ENCODE assay signal across 28 mouse cellular contexts in genomic region chr4:141791951-141792350, GRCm38 (mm10). TPM values are rescaled to one million over a fixed set of nuclear protein-coding genes. Genes with fewer than 3 reads are reported as not detected.
DNase-seq lines count a peak whose midpoint lies in the region; ATAC-seq and TF ChIP-seq lines count a peak whose summit lies in the region.
"Had no signal": no experiment of that assay in that cellular context is flagged by ENCODE, and none has a peak within 500 bp of the region (broad histone marks: within the 10 kb centered on the region; RNA-seq: fewer than 3 reads in every experiment).

No protein-coding gene starts in this region.

- peaks cover 65% of the 10 kb centered on the region for H3K4me1 ChIP-seq in liver, embryonic 15.5 days (replicated peaks)

- 0 out of 2 replicates have a peak overlapping the region, but pooled peaks have one; percentile 90 for H3K4me2 ChIP-seq in liver, embryonic 15.5 days

- no peak for DNase-seq in layer of hippocampus, adult 2 months (ENCODE audit: low spot score in 2 of 2)
- DNase-seq in layer of hippocampus, postnatal 25 days (ENCODE audit: extremely low spot score in 1 of 2, low spot score in 1 of 2), result no peak
- DNase-seq in brain, adult 2 months (ENCODE audit: low read depth, low spot score), result peak; percentile 83
- peak; percentile 78 for DNase-seq in cerebellum, adult 9-10 months
- DNase-seq in right cerebral cortex, postnatal 14 days, result no peak
- no peak for DNase-seq in adrenal gland, postnatal 25 days
- DNase-seq: adrenal gland, postnatal 10 days; gastrocnemius, postnatal 14 days; heart, adult 2 months; heart, postnatal 36 days; kidney, postnatal 10 days; lung, adult 2 months; lung, postnatal 36 days; thymus, postnatal 4 days had no signal

- H3K27ac ChIP-seq in layer of hippocampus, adult 2 months, result peak overlapping the region; percentile 90
- H3K27ac ChIP-seq in liver, embryonic 15.5 days (replicated peaks), result peak overlapping the region; percentile 98
- H3K27ac ChIP-seq: forebrain, embryonic 13.5 days; limb, embryonic 10.5 days; neural tube, embryonic 12.5 days had no signal

- H3K36me3 ChIP-seq in liver, embryonic 15.5 days (replicated peaks), result peaks cover 23% of the 10 kb centered on the region

- ATAC-seq in liver, embryonic 15.5 days (ENCODE audit: insufficient read depth), result no peak
- ATAC-seq: forebrain, embryonic 13.5 days; intestine, postnatal 0 days; midbrain, embryonic 16.5 days had no signal

- WGBS in liver, embryonic 15.5 days (ENCODE audit: insufficient replicate concordance), result 84% methylated on average over 8 of the region's 8 CpGs

- no peak for TF ChIP-seq CTCF in layer of hippocampus, adult 2 months (conservative IDR thresholded peaks at IDR 0.05)

- H3K4me3 ChIP-seq in layer of hippocampus, adult 2 months, result no peak overlapping the region
- no peak overlapping the region for H3K4me3 ChIP-seq in liver, embryonic 15.5 days (replicated peaks)
- H3K4me3 ChIP-seq: forebrain, embryonic 13.5 days; heart, adult 2 months; hindbrain, embryonic 15.5 days; limb, embryonic 10.5 days; neural tube, embryonic 12.5 days had no signal

- H3K9me3 ChIP-seq in liver, embryonic 15.5 days (replicated peaks), result no peaks in the 10 kb centered on the region
- H3K9me3 ChIP-seq: forebrain, embryonic 13.5 days; hindbrain, embryonic 15.5 days; limb, embryonic 10.5 days; neural tube, embryonic 12.5 days had no signal

- no peak overlapping the region for H3K9ac ChIP-seq in liver, embryonic 15.5 days
- H3K9ac ChIP-seq: forebrain, embryonic 13.5 days; hindbrain, embryonic 15.5 days; neural tube, embryonic 12.5 days had no signal

- H3K27me3 ChIP-seq in liver, embryonic 15.5 days, result no peaks in the 10 kb centered on the region
- H3K27me3 ChIP-seq: forebrain, embryonic 13.5 days; hindbrain, embryonic 15.5 days; neural tube, embryonic 12.5 days had no signal

RNA-seq across cellular contexts. Expression of gene Dnajc16, which starts 1.2 kb away (rescaled TPM):
- 10 to 100 TPM; 45.3 to 45.4 TPM for total RNA-seq in layer of hippocampus, adult 2 months (2021)
- total RNA-seq in layer of hippocampus, postnatal 25 days (2021), result 10 to 100 TPM; 41.5 to 42.0 TPM
- polyA plus RNA-seq in liver, embryonic 15.5 days (2015; fragmentation: Nextera tagmentation; extraction: Ambion mirVana), result 2.0 and 2.2 TPM in 2 replicates
- total RNA-seq in adrenal gland, postnatal 25 days (2021), result 25.3 and 32.2 TPM in 2 replicates

RNA-seq across cellular contexts. Expression of gene Casp9, which starts 1.5 kb away (rescaled TPM):
- 10 to 100 TPM; 25.2 to 25.6 TPM for total RNA-seq in layer of hippocampus, adult 2 months (2021)
- 10 to 100 TPM; 21.6 to 23.4 TPM for total RNA-seq in layer of hippocampus, postnatal 25 days (2021)
- 9.7 and 9.9 TPM in 2 replicates for polyA plus RNA-seq in liver, embryonic 15.5 days (2015; fragmentation: Nextera tagmentation; extraction: Ambion mirVana)
- 21.3 and 32.3 TPM in 2 replicates for total RNA-seq in adrenal gland, postnatal 25 days (2021)

RNA-seq across cellular contexts. Expression of gene Cela2a, which starts 34.0 kb away (rescaled TPM):
- not detected for total RNA-seq in layer of hippocampus, adult 2 months (2021)
- not detected for total RNA-seq in layer of hippocampus, postnatal 25 days (2021)
- 0.14 and 3.3 TPM in 2 replicates for polyA plus RNA-seq in liver, embryonic 15.5 days (2015; fragmentation: Nextera tagmentation; extraction: Ambion mirVana)
- 0.52 TPM in 1 of 2 replicates, not detected in the other for total RNA-seq in adrenal gland, postnatal 25 days (2021)
- total RNA-seq: adrenal gland, postnatal 10 days; gastrocnemius, postnatal 14 days; heart, adult 2 months; heart, postnatal 36 days; layer of hippocampus, adult 8-10 months; left cerebral cortex, adult 18-20 months; megakaryocyte-erythroid progenitor cell, adult 5-6 weeks had no signal
- polyA plus RNA-seq: embryonic facial prominence, embryonic 11.5 days; heart, embryonic 14.5 days; limb, embryonic 10.5 days; neural tube, embryonic 12.5 days had no signal

RNA-seq across cellular contexts. Expression of gene Agmat, which starts 45.5 kb away (rescaled TPM):
- not detected for total RNA-seq in layer of hippocampus, adult 2 months (2021)
- total RNA-seq in layer of hippocampus, postnatal 25 days (2021), result not detected
- 20.5 and 26.2 TPM in 2 replicates for polyA plus RNA-seq in liver, embryonic 15.5 days (2015; fragmentation: Nextera tagmentation; extraction: Ambion mirVana)
- total RNA-seq in adrenal gland, postnatal 25 days (2021), result 45.1 and 50.4 TPM in 2 replicates
- total RNA-seq: layer of hippocampus, adult 8-10 months had no signal
- polyA plus RNA-seq: embryonic facial prominence, embryonic 11.5 days; forebrain, embryonic 13.5 days; limb, embryonic 10.5 days; midbrain, embryonic 16.5 days; neural tube, embryonic 12.5 days had no signal

RNA-seq across cellular contexts. Expression of gene Ctrc, which starts 54.2 kb away (rescaled TPM):
- total RNA-seq in layer of hippocampus, adult 2 months (2021), result not detected
- not detected for total RNA-seq in layer of hippocampus, postnatal 25 days (2021)
- not detected in 2 replicates for polyA plus RNA-seq in liver, embryonic 15.5 days (2015; fragmentation: Nextera tagmentation; extraction: Ambion mirVana)
- total RNA-seq in adrenal gland, postnatal 25 days (2021), result not detected in 2 replicates
- total RNA-seq: adrenal gland, postnatal 10 days; gastrocnemius, postnatal 14 days; heart, adult 2 months; heart, postnatal 36 days; layer of hippocampus, adult 8-10 months; left cerebral cortex, adult 18-20 months; megakaryocyte-erythroid progenitor cell, adult 5-6 weeks had no signal
- polyA plus RNA-seq: cortical plate, adult 2 months; embryonic facial prominence, embryonic 11.5 days; forebrain, embryonic 13.5 days; frontal cortex, adult 2 months; heart, adult 2 months; heart, embryonic 14.5 days; hindbrain, embryonic 15.5 days; intestine, postnatal 0 days; limb, embryonic 10.5 days; lung, adult 2 months; midbrain, embryonic 16.5 days; neural tube, embryonic 12.5 days had no signal

Comparison
In these comparisons a context has a peak if more than half of its experiments do, and no peak if none do; other contexts are left out.
1. DNase-seq: peak in brain, adult 2 months (single experiment) and cerebellum, adult 9-10 months (single experiment); none in layer of hippocampus, adult 2 months (0 of 2), layer of hippocampus, postnatal 25 days (0 of 2), right cerebral cortex, postnatal 14 days (single experiment) and adrenal gland, postnatal 25 days (single experiment).